Mouse (Mus musculus) kidney, adult 2 months (tissue): ENCODE data around the gene Ccdc154.

Experiments used
- CTCF ChIP-seq: fragments of 200-500 bp; conservative IDR thresholded peaks from 2 replicates; pipeline ENCODE4 v1.5.1; 2011; ENCODE audit warnings: low read depth, mild to moderate bottlenecking, control low read depth, low read length, moderate library complexity, mixed read lengths; ENCODE audit not compliant: insufficient read depth, insufficient read length
- POLR2A ChIP-seq: fragments of 200-500 bp; IDR thresholded peaks from one replicate; pipeline ENCODE4 v1.6.1; 2011; ENCODE audit warnings: low read depth, low read length, control low read depth

DNA sequence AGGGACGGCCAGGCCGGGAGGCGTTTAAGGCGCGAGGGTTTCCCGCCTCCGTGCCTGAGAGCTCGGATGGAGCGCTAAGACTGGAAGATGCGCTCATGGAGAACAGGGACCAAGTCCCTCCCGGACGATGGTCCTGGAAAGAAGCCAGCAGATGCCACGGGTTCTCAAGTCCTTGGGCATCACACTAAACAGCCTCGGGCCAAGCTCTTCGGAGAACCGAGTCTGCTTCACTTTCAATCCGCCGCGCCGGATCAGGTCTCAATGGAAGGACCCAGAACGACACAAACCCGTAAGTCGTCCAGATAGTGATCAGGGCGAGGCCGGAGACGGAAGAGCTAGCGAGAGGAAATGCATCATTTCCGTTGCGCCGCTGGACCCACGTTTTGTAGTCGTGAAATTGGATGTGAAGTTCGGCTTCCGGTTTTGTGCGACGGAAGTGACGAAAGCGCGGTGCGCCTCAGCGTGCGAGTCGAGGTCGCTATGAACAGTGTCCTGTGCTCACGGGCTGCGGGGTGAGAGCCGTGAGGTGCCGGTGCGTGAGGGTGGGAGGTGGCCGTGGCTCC lies 21.9 kb downstream of the Ccdc154 start, which contains the start of gene BC003965:
- TF ChIP-seq CTCF = no peak
- TF ChIP-seq POLR2A = peak; percentile 70
